Mouse (Mus musculus) C2C12 (cell line): Measurements from ENCODE around the gene Prl3d3. TPM values are rescaled to one million over a fixed set of nuclear protein-coding genes. Genes with fewer than 3 reads are reported as not detected.
"Not testable (repeated sequence)": the region's sequence is repeated elsewhere in the genome, so short reads cannot be mapped to it uniquely, and the experiment has no call there.

Source experiments
- H3K27me3 ChIP-seq: one replicate; pipeline ENCODE4 v1.6.1; 2011; ENCODE audit not compliant: control insufficient read depth, insufficient read depth, insufficient read length
- H3K36me3 ChIP-seq: one replicate; pipeline ENCODE4 v1.6.1; 2011; ENCODE audit not compliant: control insufficient read depth, insufficient read depth
- H3K4me3 ChIP-seq: one replicate; pipeline ENCODE4 v1.5.1; 2011; ENCODE audit warnings: mild to moderate bottlenecking, control low read depth; ENCODE audit not compliant: poor library complexity, insufficient read depth, severe bottlenecking
- H3K79me2 ChIP-seq: one replicate; pipeline ENCODE4 v1.6.1; 2011; ENCODE audit not compliant: control insufficient read depth, insufficient read depth
- H3K79me3 ChIP-seq: one replicate; pipeline ENCODE4 v1.6.1; 2011; ENCODE audit warnings: low read depth, control low read depth
- H3ac ChIP-seq: one replicate; pipeline ENCODE3; 2011; ENCODE audit warnings: low read depth; ENCODE audit not compliant: control insufficient read depth, insufficient read length
- CEBPB ChIP-seq: IDR thresholded peaks from one replicate; pipeline ENCODE4 v1.6.1; 2011; ENCODE audit warnings: low read depth, mild to moderate bottlenecking, control low read depth, moderate library complexity
- CTCF ChIP-seq: IDR thresholded peaks from one replicate; pipeline ENCODE4 v1.5.1; 2011; ENCODE audit not compliant: control insufficient read depth, insufficient read depth, insufficient read length
- FOSL1 ChIP-seq: IDR thresholded peaks from one replicate; pipeline ENCODE4 v1.8.0; 2011; ENCODE audit warnings: mild to moderate bottlenecking, low read length; ENCODE audit not compliant: poor library complexity, insufficient read depth, severe bottlenecking
- MAX ChIP-seq: IDR thresholded peaks from one replicate; pipeline ENCODE4 v1.6.1; 2011; ENCODE audit warnings: mild to moderate bottlenecking, control low read depth
- MYOD1 ChIP-seq: IDR thresholded peaks from one replicate; pipeline ENCODE4 v1.6.1; 2011; ENCODE audit warnings: low read depth; ENCODE audit not compliant: control insufficient read depth, insufficient read length
- MYOG ChIP-seq: IDR thresholded peaks from one replicate; pipeline ENCODE4 v1.6.1; 2011; ENCODE audit not compliant: control insufficient read depth, insufficient read length; ENCODE audit errors: extremely low read depth
- USF1 ChIP-seq: IDR thresholded peaks from one replicate; pipeline ENCODE4 v1.6.1; 2011; ENCODE audit warnings: low read depth, mild to moderate bottlenecking, control low read depth, moderate library complexity
- long read RNA-seq, 2 experiments: library from polyadenylated mRNA; unstranded; transcript quantifications; one replicate each; pipeline ENCODE4 v2.0.0; 2019 to 2020
- polyA plus RNA-seq: library from polyadenylated mRNA; unstranded; fragments of >200 nt; fragmentation: generic; extraction: Trizol; gene quantifications from one replicate; pipeline ENCODE4 v1.2.1, GENCODE M21; 2012; ENCODE audit warnings: missing spikeins

Prl3d3 gene
- 0.22 TPM for polyA plus RNA-seq
- long read RNA-seq, experiment 1 = 0 reads
- long read RNA-seq, experiment 2 = 0 reads

DNA sequence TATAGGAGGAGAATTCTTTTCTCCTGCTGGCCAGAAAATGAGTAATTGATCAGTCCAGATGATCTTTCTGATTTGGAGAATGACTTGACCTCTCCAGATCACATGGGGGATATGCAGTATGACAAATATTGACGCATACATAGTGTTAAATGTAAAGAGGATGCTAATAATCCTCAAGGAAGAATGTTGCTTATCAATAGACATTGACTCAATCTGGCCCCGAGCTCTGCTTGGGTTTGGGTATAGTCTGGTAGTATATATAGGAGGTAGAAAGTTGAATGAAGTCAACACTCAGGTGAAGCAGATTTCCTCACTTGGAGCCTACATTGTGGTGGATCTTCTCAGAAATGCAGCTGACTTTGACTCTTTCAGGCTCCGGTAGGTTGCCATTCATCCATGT lies at the start of gene Prl3d3:
Prl3d3 (plus strand) TSS at position 301 of the 400 bp plus-strand sequence.
- H3K36me3 ChIP-seq, H3K79me3 ChIP-seq, H3K79me2 ChIP-seq, H3K4me3 ChIP-seq, H3ac ChIP-seq, H3K27me3 ChIP-seq: not testable (repeated sequence)

DNA sequence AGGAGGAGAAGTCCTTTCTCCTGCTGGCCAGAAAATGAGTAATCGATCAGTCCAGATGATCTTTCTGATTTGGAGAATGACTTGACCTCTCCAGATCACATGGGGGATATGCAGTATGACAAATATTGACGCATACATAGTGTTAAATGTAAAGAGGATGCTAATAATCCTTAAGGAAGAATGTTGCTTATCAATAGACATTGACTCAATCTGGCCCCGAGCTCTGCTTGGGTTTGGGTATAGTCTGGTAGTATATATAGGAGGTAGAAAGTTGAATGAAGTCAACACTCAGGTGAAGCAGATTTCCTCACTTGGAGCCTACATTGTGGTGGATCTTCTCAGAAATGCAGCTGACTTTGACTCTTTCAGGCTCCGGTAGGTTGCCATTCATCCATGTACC lies 35.2 kb upstream of the Prl3d3 start, which contains the start of gene Prl3d2:
Prl3d2 (plus strand) TSS at position 301 of the 400 bp plus-strand sequence.
- not testable (repeated sequence) for H3ac ChIP-seq, H3K79me3 ChIP-seq, H3K79me2 ChIP-seq, H3K27me3 ChIP-seq, H3K36me3 ChIP-seq, H3K4me3 ChIP-seq

DNA sequence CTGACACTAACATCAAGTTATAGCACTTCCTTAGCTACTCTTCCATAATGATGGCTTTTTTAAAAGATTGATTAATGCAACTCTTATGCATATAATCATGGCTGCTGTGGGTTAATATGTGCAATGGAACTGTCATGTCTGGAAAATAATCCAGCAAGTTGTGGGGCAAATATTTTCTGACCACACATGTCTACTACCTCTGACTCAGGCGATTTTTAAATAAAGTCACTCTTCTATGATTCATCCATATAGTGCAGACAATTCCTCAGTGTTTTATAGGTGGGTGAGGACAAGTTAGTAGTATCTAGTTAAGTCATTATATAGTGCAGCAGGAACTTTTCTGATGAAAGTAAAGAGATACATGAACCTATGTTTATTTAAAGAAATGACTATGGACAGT lies 8.3 kb upstream of the Prl3d3 start:
- no peaks in the 10 kb centered on the region for H3K79me3 ChIP-seq
- H3K79me2 ChIP-seq = no peaks in the 10 kb centered on the region
- TF ChIP-seq CEBPB (peak; percentile 5), CTCF (no peak), MAX (no peak), FOSL1 (peak; percentile 85)
- H3ac ChIP-seq = no peak overlapping the region
- H3K36me3 ChIP-seq = no peaks in the 10 kb centered on the region
- H3K4me3 ChIP-seq = no peak overlapping the region
- H3K27me3 ChIP-seq = no peaks in the 10 kb centered on the region

DNA sequence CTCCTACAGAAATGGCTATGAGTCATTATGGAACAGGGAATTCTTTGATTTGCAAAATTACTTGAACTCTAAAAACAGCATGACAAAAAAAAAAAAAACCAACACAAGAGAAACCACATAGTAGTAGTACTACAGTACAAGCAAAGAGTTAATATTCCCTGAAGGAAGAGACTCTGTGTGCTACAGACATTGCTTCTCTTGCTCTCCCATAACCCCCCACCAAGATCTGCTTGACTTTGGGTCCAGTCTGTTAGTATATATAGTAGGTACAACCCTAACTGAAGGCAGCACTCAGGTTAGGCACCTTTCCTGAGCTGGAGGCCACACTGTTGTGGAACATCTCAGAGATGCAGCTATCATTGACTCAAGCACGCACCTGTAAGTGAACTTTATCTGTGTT lies 39.8 kb downstream of the Prl3d3 start, which contains the start of gene Prl3c1:
Prl3c1 (plus strand) TSS at position 301 of the 400 bp plus-strand sequence.
- H3K27me3 ChIP-seq = no peaks in the 10 kb centered on the region
- no peaks in the 10 kb centered on the region for H3K79me2 ChIP-seq
- H3K36me3 ChIP-seq = no peaks in the 10 kb centered on the region
- no peak for TF ChIP-seq MAX
- no peak for TF ChIP-seq USF1
- TF ChIP-seq CTCF = no peak
- TF ChIP-seq MYOD1 = no peak
- TF ChIP-seq MYOG = no peak
- TF ChIP-seq FOSL1 = no peak
- TF ChIP-seq CEBPB = no peak
- no peaks in the 10 kb centered on the region for H3K79me3 ChIP-seq
- H3ac ChIP-seq = no peak within 1 kb of the TSS
- no peak within 1 kb of the TSS for H3K4me3 ChIP-seq

Other genes starting within 250 kb of the Prl3d3 start
- not detected for gene Prl, start 99.2 kb upstream of the Prl3d3 start, polyA plus RNA-seq
- gene Prl3d1, start 62.6 kb upstream of the Prl3d3 start, polyA plus RNA-seq = not detected
- 0.21 TPM for gene Prl3d2, start 35.1 kb upstream of the Prl3d3 start, polyA plus RNA-seq
- gene Prl3c1, start 39.9 kb downstream of the Prl3d3 start, polyA plus RNA-seq = not detected
- not detected for gene Prl3b1, start 85.1 kb downstream of the Prl3d3 start, polyA plus RNA-seq
- not detected for gene Prl3a1, start 102.6 kb downstream of the Prl3d3 start, polyA plus RNA-seq
- gene Prl6a1, start 155.8 kb downstream of the Prl3d3 start, polyA plus RNA-seq = 0.04 TPM
- not detected for gene Prl8a2, start 188.9 kb downstream of the Prl3d3 start, polyA plus RNA-seq
- gene Prl2b1, start 234.1 kb downstream of the Prl3d3 start, polyA plus RNA-seq = not detected